Mouse (Mus musculus): Measurements from ENCODE around the gene Luc7l3.

DNA sequence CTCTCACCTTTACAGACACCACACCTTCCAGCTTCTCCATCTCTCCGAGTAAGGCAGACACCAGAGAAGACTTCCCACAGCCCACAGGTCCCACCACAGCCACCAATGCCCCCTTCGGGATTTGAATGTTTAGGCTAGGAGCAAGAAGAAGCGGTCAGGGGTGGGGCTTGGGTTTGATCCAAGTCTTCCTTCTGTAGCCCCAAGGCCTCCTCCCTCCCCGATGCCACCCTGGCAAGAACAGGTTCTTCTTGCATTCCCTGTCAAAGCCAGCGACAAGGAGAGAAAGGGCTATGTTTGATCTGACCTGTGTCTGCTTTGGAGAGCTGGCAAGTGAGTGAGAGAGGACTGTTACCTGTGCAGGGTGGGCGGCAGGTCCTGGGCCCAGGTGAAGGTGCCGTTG, 41.9 kb upstream of the Luc7l3 start:
- TF ChIP-seq CTCF (IDR thresholded peaks at IDR 0.05 in 2 of 3, conservative IDR thresholded peaks at IDR 0.05 in 1 of 3; ENCODE audit: control insufficient read depth in 1 of 3, insufficient read depth in 1 of 3, low read depth in 2 of 3, low read length in 3 of 3, poor library complexity in 1 of 3, severe bottlenecking in 1 of 3): no peak
- TF ChIP-seq HCFC1 (IDR thresholded peaks at IDR 0.05; ENCODE audit: low read depth, low read length): no peak
- no peak for TF ChIP-seq GATA1 (IDR thresholded peaks at IDR 0.05; ENCODE audit: low read depth, low read length)
- TF ChIP-seq CHD2 (IDR thresholded peaks at IDR 0.05; ENCODE audit: low read length): no peak
- TF ChIP-seq POLR2A (IDR thresholded peaks at IDR 0.05; ENCODE audit: control insufficient read depth in 1 of 2, insufficient read depth in 1 of 2, low read depth in 1 of 2, low read length in 2 of 2, poor library complexity in 1 of 2): no peak
- no peak for TF ChIP-seq ZC3H11A (IDR thresholded peaks at IDR 0.05; ENCODE audit: low read depth, low read length)
- TF ChIP-seq POLR2AphosphoS5 (IDR thresholded peaks at IDR 0.05; ENCODE audit: borderline replicate concordance, low read depth, low read length): no peak
- no peak for TF ChIP-seq TAL1 (IDR thresholded peaks at IDR 0.05; ENCODE audit: low read length)
- TF ChIP-seq MAX (IDR thresholded peaks at IDR 0.05; ENCODE audit: low read length): no peak
- no peak for TF ChIP-seq EP300 (IDR thresholded peaks at IDR 0.05; ENCODE audit: low read depth in 1 of 2, low read length in 2 of 2)
- no peak for TF ChIP-seq SIN3A (IDR thresholded peaks at IDR 0.05; ENCODE audit: low read length)
- TF ChIP-seq CHD1 (IDR thresholded peaks at IDR 0.05; ENCODE audit: low read depth, low read length): no peak

Measured in MEL (cell line).